Mouse (Mus musculus) stomach, embryonic 16.5 days (tissue): ENCODE data around the gene Otulinl. TPM values are rescaled to one million over a fixed set of nuclear protein-coding genes. Genes with fewer than 3 reads are reported as not detected.

ENCODE experiments used
- ATAC-seq: fragments of 200-750 bp; cut with Nextera tagmentation; 2 replicates; pipeline ENCODE4 v1.8.0; 2017; ENCODE audit warnings: moderate number of reproducible peaks, moderate TSS enrichment; ENCODE audit not compliant: insufficient read depth, low FRiP score
- H3K27ac ChIP-seq: fragments of 300-500 bp; sonication (generic); 2 replicates; pipeline ENCODE4 v1.5.1; 2014; ENCODE audit warnings: low read length
- H3K27me3 ChIP-seq: fragments of 300-500 bp; sonication (generic); 2 replicates; pipeline ENCODE4 v1.6.1; 2014; ENCODE audit warnings: low read length, control low read depth, mixed read lengths; ENCODE audit not compliant: control insufficient read depth, insufficient read depth
- H3K36me3 ChIP-seq: fragments of 300-500 bp; sonication (generic); 2 replicates; pipeline ENCODE4 v1.6.1; 2014; ENCODE audit warnings: low read length; ENCODE audit not compliant: control insufficient read depth, insufficient read depth
- H3K4me1 ChIP-seq: fragments of 300-500 bp; sonication (generic); 2 replicates; pipeline ENCODE4 v1.6.1; 2014; ENCODE audit warnings: low read length, control low read depth, mixed read lengths; ENCODE audit not compliant: control insufficient read depth, insufficient read depth
- H3K4me2 ChIP-seq: fragments of 300-500 bp; sonication (generic); 2 replicates; pipeline ENCODE4 v1.6.1; 2014; ENCODE audit warnings: low read depth, low read length, mixed read lengths
- H3K4me3 ChIP-seq: fragments of 300-500 bp; sonication (generic); replicated peaks from 2 replicates; pipeline ENCODE4 v1.5.1; 2014; ENCODE audit warnings: mild to moderate bottlenecking, low read length
- H3K9ac ChIP-seq: fragments of 300-500 bp; sonication (generic); 2 replicates; pipeline ENCODE4 v1.6.1; 2014; ENCODE audit warnings: low read length
- H3K9me3 ChIP-seq: fragments of 300-500 bp; sonication (generic); replicated peaks from 2 replicates; pipeline ENCODE4 v1.6.1; 2016; ENCODE audit warnings: low read length, control low read depth; ENCODE audit not compliant: control insufficient read depth
- WGBS: fragments of 180-500 bp; shearing (Covaris S2); extraction: QIAGEN DNeasy Blood & Tissue Kit; methylation state at CpG from one replicate; pipeline ENCODE4 v1.1.7; 2014; 5-methylcytosine and 5-hydroxymethylcytosine counted together
- polyA plus RNA-seq: library from polyadenylated mRNA; unstranded; fragments of >200 nt; fragmentation: Nextera tagmentation; extraction: Ambion mirVana; gene quantifications from 2 replicates; pipeline ENCODE4 v1.2.1, GENCODE M21; 2015

Gene Otulinl
- polyA plus RNA-seq, 1 experiment from 2014 or later: 19.3 TPM

- WGBS: 83% methylated on average over 9 of the region's 9 CpGs
- no peak for ATAC-seq
- no peaks in the 10 kb centered on the region for H3K9me3 ChIP-seq
Measured at GRCm38 (mm10) chr15:27664126-27664525, 17.3 kb downstream of the Otulinl start.

GRCm38 (mm10) chr15:27662699-27663098 lies 18.7 kb downstream of the Otulinl start:
- H3K27me3 ChIP-seq: no peaks in the 10 kb centered on the region
- H3K4me3 ChIP-seq: no peak overlapping the region
- no peak for ATAC-seq
- H3K9me3 ChIP-seq: no peaks in the 10 kb centered on the region
- H3K4me2 ChIP-seq: no peak overlapping the region
- H3K36me3 ChIP-seq: no peaks in the 10 kb centered on the region; the same call in 1 of the 2 replicates
- no peak overlapping the region for H3K27ac ChIP-seq
- no peak overlapping the region for H3K9ac ChIP-seq
- 0 out of 2 replicates have a peak, but pooled peaks cover 5% of the 10 kb centered on the region for H3K4me1 ChIP-seq
- WGBS: 51% methylated on average over 1 of the region's 1 CpGs

More at GRCm38 (mm10) chr15:27664126-27664525, 17.3 kb downstream of the Otulinl start:
- Histone ChIP-seq H3K4me3 (no peak overlapping the region), H3K27ac (no peak overlapping the region), H3K4me1 (0 out of 2 replicates have a peak, but pooled peaks cover 5% of the 10 kb centered on the region), H3K4me2 (no peak overlapping the region), H3K36me3 (no peaks in the 10 kb centered on the region), H3K27me3 (no peaks in the 10 kb centered on the region), H3K9ac (no peak overlapping the region)

GRCm38 (mm10) chr15:27661696-27662095 lies 19.7 kb downstream of the Otulinl start:
- no peak for ATAC-seq
- WGBS: 82% methylated on average over 6 of the region's 6 CpGs
- no peak overlapping the region for H3K4me2 ChIP-seq

GRCm38 (mm10) chr15:27659592-27660244 lies 21.7 kb downstream of the Otulinl start:
- no peaks in the 10 kb centered on the region for H3K9me3 ChIP-seq
- peak; percentile 53; the same call in 1 of the 2 replicates for ATAC-seq
- WGBS: 34% methylated on average over 17 of the region's 17 CpGs
- H3K4me2 ChIP-seq: no peak overlapping the region
- H3K4me1 ChIP-seq: no peaks in the 10 kb centered on the region
- no peak overlapping the region for H3K27ac ChIP-seq
- H3K9ac ChIP-seq: no peak overlapping the region
- no peaks in the 10 kb centered on the region for H3K27me3 ChIP-seq
- H3K36me3 ChIP-seq: no peaks in the 10 kb centered on the region; the same call in 1 of the 2 replicates
- H3K4me3 ChIP-seq: no peak overlapping the region

More at GRCm38 (mm10) chr15:27661696-27662095, 19.7 kb downstream of the Otulinl start:
- H3K27me3 ChIP-seq: no peaks in the 10 kb centered on the region
- H3K27ac ChIP-seq: no peak overlapping the region
- no peaks in the 10 kb centered on the region; the same call in 1 of the 2 replicates for H3K36me3 ChIP-seq
- H3K9me3 ChIP-seq: no peaks in the 10 kb centered on the region
- H3K4me1 ChIP-seq: 0 out of 2 replicates have a peak, but pooled peaks cover 5% of the 10 kb centered on the region
- H3K4me3 ChIP-seq: no peak overlapping the region
- no peak overlapping the region for H3K9ac ChIP-seq

- H3K4me1 ChIP-seq: no peaks in the 10 kb centered on the region
- H3K9ac ChIP-seq: no peak overlapping the region
- H3K27me3 ChIP-seq: no peaks in the 10 kb centered on the region
- H3K27ac ChIP-seq: no peak overlapping the region
- no peak for ATAC-seq
- WGBS: 85% methylated on average over 5 of the region's 5 CpGs
- H3K4me2 ChIP-seq: no peak overlapping the region
- no peak overlapping the region for H3K4me3 ChIP-seq
- H3K9me3 ChIP-seq: no peaks in the 10 kb centered on the region
- H3K36me3 ChIP-seq: no peaks in the 10 kb centered on the region; the same call in 1 of the 2 replicates
Measured at GRCm38 (mm10) chr15:27659143-27659542, 22.2 kb downstream of the Otulinl start.

- 86% methylated on average over 4 of the region's 4 CpGs for WGBS
- no peak overlapping the region for H3K4me3 ChIP-seq
- ATAC-seq: no peak
Measured at GRCm38 (mm10) chr15:27658356-27658755, 23.0 kb downstream of the Otulinl start.

GRCm38 (mm10) chr15:27657866-27658265 lies 23.5 kb downstream of the Otulinl start:
- Histone ChIP-seq H3K4me3 (no peak overlapping the region), H3K27ac (no peak overlapping the region), H3K9ac (no peak overlapping the region), H3K4me1 (no peaks in the 10 kb centered on the region), H3K36me3 (no peaks in the 10 kb centered on the region; the same call in 1 of the 2 replicates), H3K27me3 (no peaks in the 10 kb centered on the region), H3K4me2 (no peak overlapping the region), H3K9me3 (no peaks in the 10 kb centered on the region)
- ATAC-seq: no peak
- WGBS: 93% methylated on average over 10 of the region's 10 CpGs

More at GRCm38 (mm10) chr15:27658356-27658755, 23.0 kb downstream of the Otulinl start:
- Histone ChIP-seq H3K27me3 (no peaks in the 10 kb centered on the region), H3K27ac (no peak overlapping the region), H3K9ac (no peak overlapping the region), H3K4me1 (no peaks in the 10 kb centered on the region), H3K9me3 (no peaks in the 10 kb centered on the region), H3K36me3 (no peaks in the 10 kb centered on the region; the same call in 1 of the 2 replicates), H3K4me2 (no peak overlapping the region)

- no peak overlapping the region for H3K4me3 ChIP-seq
- no peak overlapping the region for H3K4me2 ChIP-seq
- ATAC-seq: no peak
- no peaks in the 10 kb centered on the region for H3K9me3 ChIP-seq
- WGBS: 77% methylated on average over 9 of the region's 9 CpGs
- H3K27ac ChIP-seq: no peak overlapping the region
- no peaks in the 10 kb centered on the region for H3K27me3 ChIP-seq
- H3K4me1 ChIP-seq: no peaks in the 10 kb centered on the region
- no peak overlapping the region for H3K9ac ChIP-seq
- H3K36me3 ChIP-seq: no peaks in the 10 kb centered on the region; the same call in 1 of the 2 replicates
Measured at GRCm38 (mm10) chr15:27656626-27657025, 24.8 kb downstream of the Otulinl start.

GRCm38 (mm10) chr15:27655015-27655414 lies 26.4 kb downstream of the Otulinl start:
- Histone ChIP-seq H3K9me3 (no peaks in the 10 kb centered on the region), H3K4me3 (no peak overlapping the region), H3K4me1 (no peaks in the 10 kb centered on the region), H3K36me3 (no peaks in the 10 kb centered on the region; the same call in 1 of the 2 replicates), H3K27ac (no peak overlapping the region), H3K4me2 (no peak overlapping the region), H3K9ac (no peak overlapping the region), H3K27me3 (no peaks in the 10 kb centered on the region)
- no peak for ATAC-seq
- 15% methylated on average over 5 of the region's 5 CpGs for WGBS
